Mouse (Mus musculus): Measurements from ENCODE around the gene Zfp688.
A peak's percentile ranks its signal among the peaks of the same experiment; 100 is the strongest.
"Not testable (repeated sequence)": the region's sequence is repeated elsewhere in the genome, so short reads cannot be mapped to it uniquely, and the experiment has no call there.

The Zfp688 gene

DNA sequence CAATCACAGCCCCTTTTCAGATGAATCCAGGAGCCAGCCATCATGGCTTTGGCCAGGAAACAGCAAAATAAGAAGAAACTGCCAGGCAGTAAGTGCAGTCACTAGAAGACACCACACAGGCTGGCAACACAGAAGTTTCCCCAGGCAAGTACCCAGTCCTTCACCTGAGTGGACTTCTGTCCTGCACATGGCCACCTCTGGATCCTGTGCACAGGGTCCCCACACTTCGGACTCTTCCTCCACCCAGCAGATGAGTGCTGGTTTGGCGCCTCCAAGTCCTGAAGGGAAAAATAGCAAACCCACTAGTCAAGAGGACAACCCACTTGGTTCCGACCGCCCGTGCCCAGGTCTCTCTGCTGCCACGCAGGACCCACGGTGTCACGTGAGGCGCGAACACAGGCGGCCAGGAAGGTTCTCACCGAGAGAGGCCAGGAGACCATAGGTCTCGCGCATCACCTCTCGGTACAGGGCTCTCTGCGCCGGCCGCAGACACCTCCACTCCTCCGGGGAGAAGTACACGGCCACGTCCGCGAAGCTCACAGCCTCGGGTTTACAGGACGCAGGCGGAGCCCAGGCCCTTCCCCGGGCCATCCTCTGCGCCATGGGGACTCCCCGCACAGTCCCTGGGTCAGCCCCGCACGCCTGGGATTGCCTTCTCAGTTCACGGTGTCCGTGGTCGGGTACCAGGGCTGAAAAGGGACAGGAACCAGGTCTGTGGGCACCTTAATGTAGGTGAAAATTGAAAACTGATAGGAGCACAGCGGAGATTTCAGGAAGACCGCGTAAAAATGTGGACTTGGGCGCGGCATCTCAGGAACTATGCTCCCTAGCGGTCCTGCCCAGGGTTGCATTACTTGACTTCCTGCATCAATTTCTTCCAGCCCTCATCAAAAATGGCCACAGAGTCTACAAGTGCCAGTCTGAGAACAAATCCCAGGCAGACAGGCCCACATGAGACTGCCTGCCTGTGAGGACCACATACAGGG is 15.6 kb downstream of the Zfp688 start, which contains the start of gene Zfp764:
Gene Zfp764 (minus strand): TSS at position 821 of the 986 bp plus-strand sequence.
- peak; percentile 84 to 93 for DNase-seq

DNA sequence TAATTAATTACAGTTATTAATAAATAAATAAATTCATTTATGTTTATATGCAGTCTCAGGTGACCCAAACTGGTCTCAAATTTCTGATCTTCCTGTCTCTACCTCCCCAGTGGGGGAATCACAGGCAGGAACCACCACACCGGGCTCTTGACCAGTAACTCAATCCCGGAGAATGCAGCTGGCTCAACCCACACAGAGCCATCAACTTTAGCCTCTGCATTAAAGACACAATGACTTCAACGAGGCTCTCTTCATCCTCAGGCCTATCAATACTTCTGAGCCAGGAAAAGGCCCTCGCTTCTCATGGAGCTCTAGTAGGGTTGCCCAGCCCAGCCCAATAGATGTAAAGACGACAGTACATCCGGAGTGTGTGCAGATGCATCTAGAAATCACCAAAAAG is 17.8 kb downstream of the Zfp688 start:
- not testable (repeated sequence) for DNase-seq

DNA sequence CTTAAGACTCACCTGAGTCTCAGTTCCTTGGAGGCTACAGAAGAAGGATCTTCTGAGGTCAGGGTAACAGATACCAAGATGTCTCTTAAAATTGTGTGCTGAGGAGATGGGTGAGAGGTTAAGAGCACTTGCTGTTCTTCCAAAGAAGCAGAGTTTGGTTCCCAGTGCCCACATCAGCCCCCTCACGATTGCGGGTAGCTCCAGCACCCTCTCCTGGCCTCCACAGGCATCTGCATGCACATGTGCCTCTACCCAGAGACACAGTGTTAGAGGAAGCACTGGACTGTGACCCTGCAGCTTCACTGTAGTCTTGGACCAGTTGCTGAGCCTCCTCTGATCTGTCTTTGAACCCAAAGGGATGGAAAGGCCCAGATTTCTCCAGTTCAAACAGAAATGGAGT is 18.9 kb downstream of the Zfp688 start:
- DNase-seq: no peak

DNA sequence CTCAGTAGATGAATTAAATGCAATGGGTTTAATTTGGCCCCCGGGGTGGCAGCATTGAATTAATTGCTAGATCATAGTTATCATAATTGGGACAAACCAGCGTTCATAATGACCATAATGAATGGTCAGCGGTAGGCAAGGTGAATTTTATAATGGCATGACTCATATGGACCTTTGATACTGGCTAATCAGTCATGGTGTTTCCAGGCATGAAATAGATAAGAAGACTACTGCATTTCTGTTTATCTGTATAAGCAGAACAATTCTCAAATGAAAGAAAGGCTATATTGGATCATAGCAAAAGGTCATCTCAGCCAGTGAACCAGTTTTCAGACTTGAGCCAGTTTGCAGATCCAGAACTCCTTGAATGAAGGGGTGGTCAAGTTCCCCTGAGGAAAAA is 21.5 kb downstream of the Zfp688 start:
- no peak for DNase-seq

GRCm38 (mm10) chr7:127393944-127394333 is 27.9 kb downstream of the Zfp688 start:
- no peak for DNase-seq

GRCm38 (mm10) chr7:127393157-127393943 is 28.5 kb downstream of the Zfp688 start, which contains the start of gene E430018J23Rik:
TSS of gene E430018J23Rik (minus strand) at chr7:127393629.
- DNase-seq: peak; percentile 96 to 98

DNA sequence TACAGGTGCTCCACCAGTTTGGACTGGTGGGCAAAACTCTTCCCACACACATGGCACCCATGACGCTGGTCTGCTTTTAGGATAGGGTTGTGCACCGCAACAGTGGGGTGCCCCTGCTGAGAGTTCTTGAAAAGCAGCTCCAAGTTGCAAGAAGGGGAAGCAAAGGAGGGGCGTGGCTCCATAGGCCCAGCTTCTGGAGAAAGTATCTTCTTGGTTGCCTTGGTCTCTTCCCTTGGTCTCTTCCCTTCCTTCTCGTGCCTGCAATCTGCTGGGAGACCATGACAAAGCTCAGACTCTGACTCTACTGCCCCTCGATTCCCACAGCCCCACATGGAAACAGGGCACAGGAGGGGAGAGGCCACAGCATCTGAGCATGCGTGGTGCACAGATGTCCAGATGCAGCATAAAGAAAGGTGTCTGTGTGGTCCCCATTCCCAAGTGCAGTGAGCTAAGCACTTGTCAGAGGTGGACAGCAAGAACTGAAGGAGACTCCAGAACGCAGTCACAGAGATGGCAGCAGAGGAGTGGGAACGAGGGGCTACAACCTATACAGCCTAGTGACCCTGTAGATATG is 29.5 kb downstream of the Zfp688 start:
- DNase-seq: no peak

DNA sequence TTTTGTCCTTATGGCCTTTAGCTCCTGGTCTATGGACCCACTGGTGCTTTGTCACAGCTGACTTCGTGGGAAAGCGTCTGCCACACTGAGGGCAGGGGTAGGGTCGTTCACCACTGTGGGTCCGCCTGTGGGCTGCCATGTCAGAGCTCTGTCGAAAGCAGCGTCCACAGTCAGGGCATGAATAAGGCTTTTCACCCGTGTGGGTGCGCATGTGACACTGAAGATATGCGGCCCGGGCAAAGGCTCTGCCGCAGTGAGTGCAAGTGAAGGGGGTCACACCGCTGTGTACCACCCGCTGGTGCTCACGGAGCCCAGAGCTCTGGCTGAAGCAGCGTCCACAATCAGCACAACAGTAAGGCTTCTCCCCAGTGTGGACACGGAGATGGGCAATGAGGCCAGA is 30.3 kb downstream of the Zfp688 start:
- DNase-seq: no peak

GRCm38 (mm10) chr7:127390306-127390705 is 31.6 kb downstream of the Zfp688 start:
- no peak for DNase-seq

GRCm38 (mm10) chr7:127388201-127388600 is 33.7 kb downstream of the Zfp688 start:
- DNase-seq: not testable (repeated sequence)

GRCm38 (mm10) chr7:127386641-127387392 is 35.1 kb downstream of the Zfp688 start, which contains the start of gene 9130019O22Rik:
TSS of gene 9130019O22Rik (minus strand) at chr7:127387166.
- peak; percentile 86 to 93 for DNase-seq

- DNase-seq: not testable (repeated sequence)
These were observed 36.3 kb downstream of the Zfp688 start for GRCm38 (mm10) chr7:127385560-127385959.

DNA sequence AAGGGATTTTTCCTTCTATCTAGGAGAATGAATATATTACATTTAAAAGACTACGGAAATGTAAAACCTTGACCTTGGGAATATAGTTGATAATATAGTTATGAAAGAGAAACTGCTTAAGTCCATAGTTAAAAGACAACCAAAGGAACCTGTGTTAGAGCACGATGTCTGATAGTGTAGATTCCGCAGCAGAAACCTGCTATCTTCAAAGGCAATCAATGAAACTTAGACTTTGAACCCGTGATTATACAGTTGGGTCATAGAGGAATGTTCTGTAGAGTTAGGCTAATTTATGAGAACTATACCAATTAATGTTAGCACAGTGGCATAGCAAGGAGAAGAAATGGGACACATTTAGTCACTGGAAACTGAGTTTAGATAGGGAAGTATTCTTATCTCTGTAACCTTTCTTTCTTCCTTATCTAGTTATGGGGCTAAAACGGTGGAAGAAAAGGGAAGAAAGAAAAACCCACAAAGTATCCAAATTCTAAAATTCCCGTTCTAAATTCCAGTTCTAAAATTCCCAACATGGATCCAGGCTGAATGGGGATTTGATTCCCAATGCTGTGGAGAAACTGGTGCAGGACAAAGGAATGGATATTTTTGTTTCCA is 43.5 kb downstream of the Zfp688 start:
- DNase-seq: no peak

DNA sequence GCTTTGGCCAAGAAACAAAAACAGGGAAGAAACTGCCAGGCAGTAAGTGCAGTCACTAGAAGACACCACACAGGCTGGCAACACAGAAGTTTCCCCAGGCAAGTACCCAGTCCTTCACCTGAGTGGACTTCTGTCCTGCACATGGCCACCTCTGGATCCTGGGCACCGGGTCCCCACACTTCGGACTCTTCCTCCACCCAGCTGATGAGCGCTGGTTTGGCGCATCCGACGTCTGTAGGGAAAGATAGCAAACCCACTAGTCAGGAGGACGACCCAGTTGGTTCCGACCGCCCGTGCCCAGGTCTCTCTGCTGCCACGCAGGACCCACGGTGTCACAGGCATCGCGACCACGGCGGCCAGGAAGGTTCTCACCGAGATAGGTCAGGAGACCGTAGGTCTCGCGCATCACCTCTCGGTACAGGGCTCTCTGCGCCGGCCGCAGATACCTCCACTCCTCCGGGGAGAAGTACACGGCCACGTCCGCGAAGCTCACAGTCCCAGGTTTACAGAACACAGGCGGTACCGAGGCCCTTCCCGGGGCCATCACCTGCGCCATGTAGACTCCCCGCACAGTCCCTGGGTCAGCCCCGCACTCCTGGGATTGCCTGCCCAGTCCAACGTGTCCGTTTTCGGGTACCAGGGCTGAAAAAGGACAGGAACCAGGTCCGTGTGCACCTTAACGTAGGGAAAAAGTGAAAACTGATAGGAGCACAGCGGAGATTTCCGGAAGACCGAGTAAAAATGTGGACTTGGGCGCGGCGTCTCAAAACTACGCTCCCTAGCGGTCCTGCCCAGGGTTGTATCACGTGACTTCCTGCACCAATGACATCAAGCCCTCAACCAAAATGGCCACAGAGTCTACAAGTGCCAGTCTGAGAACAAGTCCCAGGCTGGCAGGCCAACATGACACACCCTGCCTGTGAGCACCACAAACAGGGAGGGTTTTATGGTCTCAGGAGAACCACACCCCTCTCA is 46.3 kb downstream of the Zfp688 start, which contains the start of gene Zfp747:
Gene Zfp747 (minus strand): TSS at position 780 of the 975 bp plus-strand sequence.
- peak; percentile 93 to 96 for DNase-seq

- not testable (repeated sequence) for DNase-seq
These were observed 50.0 kb downstream of the Zfp688 start for GRCm38 (mm10) chr7:127371870-127372269.

DNA sequence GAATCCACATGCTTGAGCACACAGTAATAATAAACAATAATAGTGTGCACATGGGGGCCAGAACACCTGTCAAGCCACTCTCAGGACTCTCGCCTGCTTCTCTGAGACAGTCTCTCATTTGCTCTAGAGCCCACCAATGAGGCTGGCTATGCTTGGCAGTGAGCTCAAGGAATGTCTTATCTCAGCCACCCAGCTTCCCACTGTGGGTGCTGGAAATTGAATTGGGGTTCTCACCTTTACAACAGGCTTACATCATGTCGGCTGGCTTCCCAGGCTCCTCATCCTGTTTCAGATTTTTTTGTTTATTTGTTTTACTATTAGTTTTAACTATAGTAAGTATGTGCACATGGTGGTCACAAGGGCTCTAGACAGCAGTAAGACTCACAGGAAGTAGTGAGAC is 50.7 kb downstream of the Zfp688 start:
- no peak for DNase-seq
